Mouse (Mus musculus): Measurements from ENCODE around the gene Hdac11.
A peak's percentile ranks its signal among the peaks of the same experiment; 100 is the strongest.

Hdac11 gene

GRCm38 (mm10) chr6:91137343-91137956, 19.0 kb upstream of the Hdac11 start:
- DNase-seq (ENCODE audit: low spot score) = no peak

GRCm38 (mm10) chr6:91139846-91140245, 16.6 kb upstream of the Hdac11 start:
- peak; percentile 86 for DNase-seq (ENCODE audit: low spot score)

DNA sequence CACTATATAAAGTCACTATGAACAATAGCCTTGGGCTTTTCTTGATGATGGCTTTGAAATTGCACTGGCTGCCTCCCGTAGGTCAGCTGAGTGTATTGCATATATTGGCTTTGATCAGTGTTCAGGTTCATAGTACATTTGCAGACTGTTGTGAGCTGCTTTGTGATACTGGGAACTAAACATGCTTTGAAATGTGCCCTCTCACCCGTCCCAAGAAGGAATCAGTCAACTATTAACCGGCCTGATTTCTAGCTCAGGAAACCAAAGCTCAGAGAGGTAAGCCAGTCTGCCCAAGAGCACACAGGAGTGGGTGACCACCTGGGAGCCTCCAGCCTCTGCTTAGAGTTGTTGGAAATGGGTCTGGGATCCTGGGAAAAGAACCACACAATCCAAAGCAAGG, 11.4 kb upstream of the Hdac11 start:
- no peak for DNase-seq (ENCODE audit: low spot score)

GRCm38 (mm10) chr6:91145572-91145971, 10.9 kb upstream of the Hdac11 start:
- no peak for DNase-seq (ENCODE audit: low spot score)

- DNase-seq (ENCODE audit: low spot score) = no peak
Observed at GRCm38 (mm10) chr6:91146443-91147151, 9.9 kb upstream of the Hdac11 start.

- no peak for DNase-seq (ENCODE audit: low spot score)
Observed at GRCm38 (mm10) chr6:91147152-91147770, 9.2 kb upstream of the Hdac11 start.

- no peak for DNase-seq (ENCODE audit: low spot score)
Observed at GRCm38 (mm10) chr6:91152892-91153548, 3.4 kb upstream of the Hdac11 start.

DNA sequence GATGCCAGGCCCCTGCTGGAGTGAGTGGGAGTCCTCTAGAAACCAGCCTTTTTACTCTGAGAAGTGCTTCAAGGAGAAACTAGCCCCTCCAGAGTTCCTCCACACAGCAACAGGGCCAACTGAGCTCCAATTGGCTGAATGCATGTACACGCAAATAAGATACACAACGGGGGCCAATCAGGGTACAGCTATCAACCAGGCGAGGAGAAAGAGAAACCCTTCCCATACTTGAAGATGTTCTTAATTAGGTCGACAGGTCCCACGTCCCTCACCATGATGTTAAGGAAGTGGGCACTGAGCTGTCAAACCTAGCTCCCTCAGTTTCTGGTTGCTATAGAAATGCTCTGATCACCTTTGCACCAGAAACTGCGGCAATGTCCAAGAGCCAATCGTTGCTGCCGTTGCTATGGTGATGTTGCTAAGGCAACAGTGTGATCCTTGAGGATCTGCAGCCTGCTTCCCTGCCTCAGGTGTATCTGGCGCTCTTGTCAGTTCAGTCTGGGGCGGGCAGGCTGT, 2.9 kb upstream of the Hdac11 start:
- peak; percentile 86 for DNase-seq (ENCODE audit: low spot score)

DNA sequence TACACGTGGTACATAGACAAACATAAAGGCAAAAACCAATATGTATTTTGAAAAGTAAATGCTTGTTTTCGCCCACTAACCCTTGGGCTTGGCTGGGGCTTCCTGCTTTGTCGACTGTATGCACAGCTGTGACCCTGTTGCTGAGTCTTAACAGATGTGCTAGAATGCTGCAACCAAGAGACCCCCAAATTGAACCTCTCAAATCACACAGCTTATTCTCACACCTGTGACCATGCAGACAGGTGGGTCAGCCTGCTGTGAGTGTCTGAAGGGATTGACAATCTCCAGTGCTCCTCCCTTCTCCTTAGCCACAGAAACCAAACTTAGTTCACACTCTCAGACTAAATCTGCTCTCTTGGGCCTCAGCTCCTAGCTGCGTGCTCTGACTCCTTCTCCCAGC, 1.8 kb upstream of the Hdac11 start:
- DNase-seq (ENCODE audit: low spot score) = no peak

DNA sequence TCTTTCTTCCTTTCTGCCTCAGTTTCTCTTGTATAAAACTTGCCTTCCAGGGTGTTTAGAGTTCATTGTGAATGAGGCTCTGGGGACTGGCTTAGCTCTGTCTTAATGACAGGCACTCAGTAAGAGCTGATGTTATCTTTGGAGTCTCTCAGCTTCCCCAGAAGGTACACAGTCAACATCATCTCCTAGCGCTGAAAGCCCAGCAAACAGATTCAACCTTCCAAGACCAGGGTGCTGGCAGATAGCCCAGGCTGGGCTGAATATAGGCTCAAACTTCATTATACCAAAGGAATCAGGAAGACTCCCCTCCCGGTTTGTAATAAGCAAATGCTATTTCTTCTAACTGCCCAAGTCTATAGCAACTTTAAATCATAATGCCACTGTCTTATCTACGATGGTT, 1.2 kb upstream of the Hdac11 start:
- no peak for DNase-seq (ENCODE audit: low spot score)

DNA sequence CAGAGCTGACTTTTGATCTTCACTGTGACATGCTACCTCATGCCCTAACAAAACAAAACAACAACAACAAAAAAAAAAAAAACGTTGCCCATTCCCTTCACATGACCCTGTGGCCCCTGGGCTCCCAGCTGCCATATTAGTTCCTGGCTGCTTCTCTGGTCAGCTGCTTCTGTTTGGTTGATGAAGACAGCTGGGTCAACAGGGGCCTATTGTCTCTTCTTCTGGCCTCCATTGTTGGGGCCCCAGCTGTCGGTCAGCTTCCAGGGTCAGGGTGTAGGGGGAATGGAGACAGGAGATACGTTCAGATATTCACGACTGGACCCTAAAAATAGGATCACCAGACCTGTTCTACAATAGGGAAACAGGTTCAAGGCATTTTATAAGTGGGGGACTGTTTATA, 403 bp upstream of the Hdac11 start:
- no peak for DNase-seq (ENCODE audit: low spot score)

DNA sequence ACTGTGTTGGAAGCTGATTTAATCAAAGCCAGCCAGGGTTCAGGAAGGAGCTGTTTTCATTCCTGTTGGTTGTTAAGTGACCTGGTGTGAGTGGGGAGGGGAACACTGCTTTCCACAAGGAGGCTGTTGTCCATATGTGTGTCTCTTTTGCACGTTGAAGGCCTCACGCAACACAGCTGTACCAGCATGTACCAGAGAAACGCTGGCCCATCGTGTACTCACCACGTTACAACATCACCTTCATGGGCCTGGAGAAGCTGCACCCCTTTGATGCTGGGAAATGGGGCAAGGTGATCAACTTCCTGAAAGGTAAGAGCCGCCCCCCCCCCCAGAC, 739 bp downstream of the Hdac11 start:
- DNase-seq (ENCODE audit: low spot score) = no peak

DNA sequence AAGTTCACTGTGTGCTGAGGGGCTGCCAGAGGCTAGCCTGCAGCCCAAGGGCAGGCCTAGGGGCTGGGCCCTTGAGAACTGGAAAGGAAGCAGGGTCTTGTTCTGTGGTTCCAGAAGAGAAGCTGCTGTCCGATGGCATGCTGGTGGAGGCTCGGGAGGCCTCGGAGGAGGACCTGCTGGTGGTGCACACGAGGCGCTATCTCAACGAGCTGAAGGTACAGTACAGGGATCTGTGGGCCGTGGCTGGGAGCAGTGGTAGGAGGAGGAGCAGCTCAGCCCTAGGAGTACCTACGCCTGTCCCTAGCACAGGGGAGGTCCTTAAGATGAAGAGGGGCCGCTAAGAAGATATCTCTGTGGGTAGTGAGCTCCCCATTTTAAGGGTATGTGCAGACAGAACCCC, 2.6 kb downstream of the Hdac11 start:
- DNase-seq (ENCODE audit: low spot score) = no peak

GRCm38 (mm10) chr6:91160399-91160798, 3.9 kb downstream of the Hdac11 start:
- no peak for DNase-seq (ENCODE audit: low spot score)

- no peak for DNase-seq (ENCODE audit: low spot score)
Observed at GRCm38 (mm10) chr6:91160976-91161375, 4.5 kb downstream of the Hdac11 start.

DNA sequence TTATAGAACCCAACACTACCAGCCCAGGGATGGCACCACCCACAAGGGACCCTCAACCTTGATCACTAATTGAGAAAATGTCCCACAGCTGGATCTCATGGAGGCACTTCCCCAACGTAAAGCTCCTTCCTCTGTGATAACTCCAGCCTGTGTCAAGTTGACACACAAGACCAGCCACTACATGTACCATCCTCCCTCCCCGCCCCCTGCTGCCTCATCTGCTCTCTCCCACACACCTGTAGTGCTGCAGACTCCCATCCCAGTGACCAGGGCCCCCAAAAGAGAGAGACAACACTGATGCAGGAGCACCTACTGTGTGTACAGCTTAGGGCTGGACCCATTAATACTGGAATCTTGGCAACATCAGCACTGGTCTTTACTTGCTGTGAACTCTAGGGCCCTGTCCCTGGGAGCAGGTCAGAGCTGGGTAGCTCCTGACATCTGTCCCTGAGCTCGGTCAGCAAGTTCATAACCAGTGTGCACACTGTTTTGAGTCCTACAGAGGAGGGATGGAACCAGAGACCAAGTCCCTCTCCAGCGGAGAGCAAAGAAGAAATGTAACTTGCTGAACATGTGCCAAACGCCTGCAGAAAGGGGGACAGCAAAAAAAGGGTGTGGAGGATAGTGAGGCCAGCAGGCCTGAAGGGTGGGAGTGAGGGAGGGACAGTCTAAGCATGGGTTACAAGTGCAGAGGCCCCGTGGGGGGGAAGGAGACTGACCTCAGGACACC, 5.2 kb downstream of the Hdac11 start:
- DNase-seq (ENCODE audit: low spot score) = no peak

GRCm38 (mm10) chr6:91162314-91162713, 5.8 kb downstream of the Hdac11 start:
- DNase-seq (ENCODE audit: low spot score) = no peak

DNA sequence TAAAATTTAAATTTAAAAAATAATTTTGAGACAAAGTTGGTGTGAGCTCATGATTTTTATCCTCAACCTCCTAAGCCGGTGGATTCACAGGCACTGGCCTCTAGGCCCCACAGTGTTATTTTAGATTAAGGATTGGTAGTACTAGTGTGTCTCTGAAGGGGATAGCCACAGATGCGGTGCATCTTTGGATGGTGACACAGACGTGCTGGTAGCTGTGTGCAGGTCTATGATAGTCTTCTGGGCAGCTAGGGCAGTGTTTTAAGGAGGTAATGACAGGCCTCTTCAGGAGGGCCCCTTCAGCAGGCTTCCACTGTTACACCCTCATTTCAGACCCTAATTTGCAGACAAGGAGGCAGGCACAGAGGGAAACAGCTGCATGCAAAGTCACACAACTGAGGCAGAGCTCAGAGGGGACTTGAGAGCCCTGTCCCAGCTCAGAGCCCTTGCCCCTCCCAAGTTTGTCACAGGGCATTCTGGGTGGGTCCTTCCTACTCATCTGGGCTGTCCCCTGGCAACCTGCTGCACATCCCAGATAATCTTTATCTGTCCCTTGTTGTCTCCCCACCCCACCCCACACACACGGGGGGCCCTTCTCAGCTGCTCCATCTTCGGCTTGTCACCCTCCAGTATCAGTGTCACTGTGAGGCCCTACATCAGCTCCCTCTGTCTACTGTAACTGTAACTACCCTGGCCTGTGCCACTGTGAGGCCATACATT, 6.9 kb downstream of the Hdac11 start:
- DNase-seq (ENCODE audit: low spot score) = no peak

GRCm38 (mm10) chr6:91164584-91164983, 8.1 kb downstream of the Hdac11 start:
- no peak for DNase-seq (ENCODE audit: low spot score)

- DNase-seq (ENCODE audit: low spot score) = peak; percentile 81
Observed at GRCm38 (mm10) chr6:91165210-91165609, 8.7 kb downstream of the Hdac11 start.

DNA sequence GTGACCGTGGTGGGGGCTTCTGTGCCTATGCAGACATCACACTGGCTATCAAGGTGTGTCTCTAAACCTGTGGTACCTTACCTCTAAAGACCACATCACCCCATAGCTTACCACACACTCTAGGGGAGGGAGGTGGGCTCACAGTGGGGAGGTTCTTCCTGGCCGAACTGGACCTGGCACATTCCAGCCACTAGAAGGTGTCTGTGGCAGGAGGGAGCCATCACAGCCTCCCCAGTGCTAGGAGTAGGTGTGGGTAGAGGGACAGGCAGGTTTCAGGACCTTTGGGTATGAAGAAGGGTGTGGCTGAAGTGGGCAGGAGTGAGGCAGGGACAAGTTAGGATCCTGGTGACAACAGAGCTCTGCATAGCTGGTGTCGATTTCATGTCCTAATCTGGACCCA, 11.4 kb downstream of the Hdac11 start:
- no peak for DNase-seq (ENCODE audit: low spot score)

GRCm38 (mm10) chr6:91169129-91169528, 12.7 kb downstream of the Hdac11 start:
- DNase-seq (ENCODE audit: low spot score) = no peak

Measured in embryo, embryonic 10 days (tissue).